Mouse (Mus musculus) left cerebral cortex, adult 2 months (tissue): ENCODE results near the gene Hcrtr2. TPM values are rescaled to one million over a fixed set of nuclear protein-coding genes. Genes with fewer than 3 reads are reported as not detected.

Experiments used
- DNase-seq, 2 experiments: peaks; one replicate each; pipeline ENCODE4 v3.0.0; 2021 to 2022; ENCODE audit warnings: low spot score in 2 of 2, mixed read lengths in 1 of 2; ENCODE audit errors: extremely low spot score in 1 of 2
- H3K27ac ChIP-seq: fragments of 200-600 bp; 2 replicates; pipeline ENCODE4 v1.8.1; 2022
- H3K4me3 ChIP-seq: fragments of 200-600 bp; 2 replicates; pipeline ENCODE4 v1.8.1; 2022
- CTCF ChIP-seq: fragments of 200-600 bp; IDR thresholded peaks from 2 replicates; pipeline ENCODE4 v1.8.1; 2022; ENCODE audit warnings: antibody characterized with exemption, mild to moderate bottlenecking, moderate library complexity
- intact Hi-C: fragments of 180-260 bp; cut with DNase I; formaldehyde crosslinking; loops from one replicate; pipeline ENCODE4 v1.15.1; 2025
- long read RNA-seq, 2 experiments: library from polyadenylated mRNA; stranded (forward); transcript quantifications; one replicate each; pipeline ENCODE4 v2.0.0; 2021; ENCODE audit warnings: borderline mapping rate in 2 of 2
- total RNA-seq, 2 experiments: library from RNA; stranded (reverse); gene quantifications; 2 replicates each; pipeline ENCODE4 v1.2.3; 2021

The Hcrtr2 gene
- 1 to 10 TPM; 2.5 to 2.9 TPM for total RNA-seq
- long read RNA-seq, experiment 1, partial matches to known transcripts: 0 of 1 reads
- long read RNA-seq, experiment 1, other reads (novel, unspliced or antisense): 0 of 1 reads
- long read RNA-seq, experiment 2, partial matches to known transcripts: 0 of 5 reads
- long read RNA-seq, experiment 2, other reads (novel, unspliced or antisense): 0 of 5 reads

DNA sequence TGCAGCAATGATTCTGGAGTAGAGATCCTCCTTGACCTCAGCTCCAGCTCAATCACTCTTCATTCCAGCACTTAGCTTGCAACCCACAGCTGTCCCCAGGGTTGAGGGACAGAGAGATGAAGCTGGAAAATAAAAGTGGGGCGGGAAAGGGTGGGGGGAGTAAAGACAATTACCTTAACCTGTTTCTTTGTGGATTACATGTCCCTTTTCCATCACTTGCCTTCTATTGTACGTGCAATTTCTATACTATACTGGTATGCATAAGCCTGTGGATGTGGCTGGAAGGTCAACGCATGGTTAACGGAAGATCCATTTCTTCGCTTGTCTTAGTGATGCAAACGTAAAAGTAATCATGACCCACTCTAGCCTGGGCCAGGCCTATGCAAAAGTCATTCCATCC lies at the start of gene Hcrtr2:
Gene Hcrtr2, minus strand, starts transcription at position 101 of the 400 bp plus-strand sequence.
- Histone ChIP-seq H3K27ac (no peak within 1 kb of the TSS; the same call in 1 of the 2 replicates), H3K4me3 (peak within 1 kb of the TSS; percentile 51)
- intact Hi-C loops: no loop called here
- no peak for DNase-seq
- TF ChIP-seq CTCF: no peak

DNA sequence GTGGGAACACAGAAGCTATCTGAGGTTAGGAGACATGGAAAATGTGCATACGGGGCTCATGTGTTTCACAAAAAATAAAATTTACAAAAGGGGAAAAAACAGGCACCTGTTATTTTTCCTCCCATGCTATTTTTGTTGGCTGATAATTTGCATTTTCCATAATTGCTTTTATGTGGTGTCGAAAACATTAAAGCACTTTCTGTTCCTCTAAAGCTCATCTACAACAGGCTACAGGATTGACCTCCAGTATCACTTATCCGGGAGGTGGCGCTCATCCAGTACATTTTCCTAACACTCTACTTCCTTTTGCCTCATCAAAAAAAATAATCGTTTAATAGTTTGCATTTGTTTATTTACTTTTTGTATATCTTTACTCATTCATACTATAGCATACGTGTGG lies 41.2 kb upstream of the Hcrtr2 start:
- Histone ChIP-seq H3K4me3 (no peak overlapping the region), H3K27ac (no peak overlapping the region)
- TF ChIP-seq CTCF: no peak
- intact Hi-C loops: no loop called here
- DNase-seq: no peak

GRCm38 (mm10) chr9:76360374-76360773 lies 36.7 kb upstream of the Hcrtr2 start:
- no peak for DNase-seq
- Histone ChIP-seq H3K4me3 (no peak overlapping the region), H3K27ac (no peak overlapping the region)
- TF ChIP-seq CTCF: no peak
- intact Hi-C loops: no loop called here

- intact Hi-C loops: no loop called here
- H3K27ac ChIP-seq: no peak overlapping the region
- DNase-seq: no peak
- TF ChIP-seq CTCF: no peak
- H3K4me3 ChIP-seq: no peak overlapping the region
Observed at GRCm38 (mm10) chr9:76352346-76352745, 28.7 kb upstream of the Hcrtr2 start.

DNA sequence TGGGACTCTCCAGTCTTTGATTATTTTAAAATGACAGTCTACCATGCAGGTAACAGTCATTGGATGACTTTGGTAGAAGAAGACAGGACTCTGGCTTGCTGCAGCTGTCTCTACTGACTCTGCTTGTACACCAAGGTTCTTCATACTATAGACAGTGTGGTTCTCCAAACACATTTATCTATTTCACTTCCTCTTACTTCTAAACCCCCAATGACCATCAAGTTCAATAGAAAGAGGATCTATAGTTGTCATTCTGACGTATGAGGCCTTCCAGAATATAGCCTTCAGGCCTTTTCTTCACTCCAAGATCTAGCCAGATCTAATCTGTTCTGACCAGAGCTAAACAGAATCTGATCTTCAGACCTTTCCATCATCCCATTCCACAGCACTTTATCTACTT lies 23.6 kb upstream of the Hcrtr2 start:
- intact Hi-C loops: no loop called here
- no peak overlapping the region for H3K27ac ChIP-seq
- no peak overlapping the region for H3K4me3 ChIP-seq
- DNase-seq: no peak
- no peak for TF ChIP-seq CTCF

DNA sequence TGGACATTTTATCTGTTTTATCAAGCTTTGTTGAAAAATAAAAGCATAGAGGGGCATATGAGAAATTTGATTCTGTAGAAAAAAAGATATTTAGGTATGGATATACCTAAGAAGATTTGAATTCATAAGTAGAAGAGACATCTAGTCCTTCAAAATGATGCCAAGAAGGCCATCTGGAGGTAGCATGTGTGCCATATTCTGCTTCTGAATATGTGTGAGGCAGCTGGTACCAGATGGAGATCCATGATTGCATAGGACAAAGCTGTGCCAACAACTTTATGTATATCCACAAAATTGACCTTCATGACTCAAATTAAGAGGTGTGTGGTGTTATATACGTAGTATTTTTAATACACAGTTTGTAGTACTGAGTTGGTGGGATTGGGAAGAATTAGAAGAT lies 7.4 kb upstream of the Hcrtr2 start:
- TF ChIP-seq CTCF: no peak
- no peak overlapping the region for H3K4me3 ChIP-seq
- no peak overlapping the region for H3K27ac ChIP-seq
- DNase-seq: no peak
- intact Hi-C loops: no loop called here

- no peak overlapping the region; the same call in 1 of the 2 replicates for H3K27ac ChIP-seq
Observed at GRCm38 (mm10) chr9:76323186-76323701, 412 bp downstream of the Hcrtr2 start.

GRCm38 (mm10) chr9:76322122-76323052 lies 1.3 kb downstream of the Hcrtr2 start:
- DNase-seq: no peak
- TF ChIP-seq CTCF: no peak
- intact Hi-C loops: no loop called here
- H3K27ac ChIP-seq: no peak overlapping the region; the same call in 1 of the 2 replicates
- peak overlapping the region; percentile 51 for H3K4me3 ChIP-seq

More at GRCm38 (mm10) chr9:76323186-76323701, 412 bp downstream of the Hcrtr2 start:
- intact Hi-C loops: no loop called here
- no peak for TF ChIP-seq CTCF
- peak overlapping the region; percentile 51 for H3K4me3 ChIP-seq
- peak; percentile 25 to 35 for DNase-seq

DNA sequence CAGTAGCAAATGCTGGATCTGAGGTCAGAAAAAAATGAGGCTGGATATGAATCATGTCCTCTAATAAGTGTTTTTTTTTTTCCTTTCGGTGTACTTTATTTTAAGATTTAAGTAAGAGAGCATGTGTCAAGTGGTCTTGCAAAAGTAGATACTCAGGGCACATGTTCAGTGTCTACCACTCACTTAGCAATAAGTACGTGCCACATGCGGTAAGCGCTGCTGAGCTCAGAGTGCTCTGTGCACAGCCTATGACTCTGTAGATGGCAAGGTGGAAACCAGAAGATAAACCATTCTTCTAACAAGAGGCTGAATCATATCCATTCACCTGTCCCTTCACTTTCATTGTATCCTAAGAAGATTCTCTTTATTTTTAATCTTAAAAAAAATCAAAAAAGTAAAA lies 2.1 kb downstream of the Hcrtr2 start:
- DNase-seq: no peak
- intact Hi-C loops: no loop called here
- H3K4me3 ChIP-seq: peak overlapping the region; percentile 51; the same call in 1 of the 2 replicates
- no peak for TF ChIP-seq CTCF
- no peak overlapping the region for H3K27ac ChIP-seq

DNA sequence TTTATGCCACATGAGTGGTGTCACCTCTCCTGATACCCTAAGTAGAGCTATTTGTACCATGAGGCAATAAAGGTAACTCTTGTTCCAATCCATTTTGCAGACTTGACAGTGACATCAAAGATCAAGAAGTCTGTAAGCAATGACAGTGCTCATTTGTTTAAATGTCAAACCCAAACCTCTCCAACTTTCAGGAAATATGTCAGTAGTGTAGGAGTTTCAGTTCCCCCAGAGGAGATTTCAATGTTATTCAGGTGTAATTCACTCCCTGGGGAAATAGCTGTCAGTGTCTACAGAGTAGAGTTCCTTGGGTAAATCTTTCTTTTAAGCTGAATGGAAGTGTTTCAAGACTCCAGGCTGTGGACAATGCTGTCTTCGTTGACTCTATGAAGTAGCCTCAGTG lies 2.9 kb downstream of the Hcrtr2 start:
- intact Hi-C loops: no loop called here
- no peak for TF ChIP-seq CTCF
- H3K27ac ChIP-seq: no peak overlapping the region
- H3K4me3 ChIP-seq: no peak overlapping the region
- DNase-seq: no peak

DNA sequence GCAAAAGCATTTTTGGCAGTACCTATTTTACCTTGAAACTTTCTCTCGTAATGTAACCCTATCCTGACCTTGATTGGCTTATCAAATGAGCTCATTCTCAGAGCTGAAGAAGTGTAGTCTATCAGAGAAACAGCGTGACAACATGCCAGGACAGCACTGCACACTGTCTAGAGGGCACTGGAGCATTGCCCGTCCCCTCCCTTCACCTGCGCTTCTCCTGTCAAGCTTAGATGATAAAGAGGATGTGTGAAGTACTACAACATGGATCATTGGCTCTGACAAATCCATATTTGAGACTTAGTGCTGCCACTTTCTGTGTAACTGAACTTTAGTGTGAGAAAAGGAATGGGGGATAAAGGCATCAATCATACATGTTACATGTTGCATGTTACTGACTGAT lies 5.4 kb downstream of the Hcrtr2 start:
- no peak overlapping the region for H3K4me3 ChIP-seq
- TF ChIP-seq CTCF: no peak
- intact Hi-C loops: no loop called here
- H3K27ac ChIP-seq: no peak overlapping the region
- no peak for DNase-seq

DNA sequence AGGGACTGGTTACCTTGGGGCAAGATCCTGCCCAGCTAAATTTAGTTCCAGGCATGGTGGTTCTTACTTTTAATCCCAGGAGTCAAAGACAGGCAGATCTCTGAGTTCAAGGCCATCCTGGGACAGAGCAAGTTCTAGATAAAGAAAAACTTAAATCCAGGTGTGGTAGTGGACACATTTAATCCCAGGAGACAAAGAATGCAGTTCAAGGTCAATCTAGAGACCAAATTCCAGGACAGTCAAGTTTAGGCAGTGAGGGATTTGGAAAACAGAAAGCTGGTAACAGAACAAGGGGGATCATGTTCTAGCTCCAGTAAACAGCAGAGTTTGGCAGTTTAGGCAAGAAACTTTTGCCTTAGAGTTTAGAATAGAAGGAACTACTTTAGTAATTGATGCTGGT lies 8.6 kb downstream of the Hcrtr2 start:
- intact Hi-C loops: no loop called here
- DNase-seq: no peak
- no peak overlapping the region for H3K27ac ChIP-seq
- no peak overlapping the region for H3K4me3 ChIP-seq
- TF ChIP-seq CTCF: no peak
